Mouse (Mus musculus) testis, postnatal 14 days (tissue): ENCODE data around the gene Olfr689.
"Not testable (repeated sequence)": the region's sequence is repeated elsewhere in the genome, so short reads cannot be mapped to it uniquely, and the experiment has no call there.

Experiments used
- DNase-seq: peaks from one replicate; pipeline ENCODE4 v3.0.0; 2021; ENCODE audit warnings: low spot score

Gene Olfr689

GRCm38 (mm10) chr7:105310865-105311264 is at the start of gene Olfr689:
Gene Olfr689, plus strand, starts transcription at chr7:105311165.
- no peak for DNase-seq

GRCm38 (mm10) chr7:105272426-105272825 is 38.5 kb upstream of the Olfr689 start:
- DNase-seq: no peak

GRCm38 (mm10) chr7:105287795-105288194 is 23.2 kb upstream of the Olfr689 start, which contains the start of gene Olfr688:
Gene Olfr688, plus strand, starts transcription at chr7:105288095.
- DNase-seq: no peak

GRCm38 (mm10) chr7:105290051-105290450 is 20.9 kb upstream of the Olfr689 start:
- no peak for DNase-seq

GRCm38 (mm10) chr7:105325302-105325701 is 14.3 kb downstream of the Olfr689 start:
- no peak for DNase-seq

- no peak for DNase-seq
These were observed 23.0 kb downstream of the Olfr689 start, which contains the start of gene Olfr690 for GRCm38 (mm10) chr7:105334004-105334403. Gene Olfr690, minus strand, starts transcription at chr7:105334104.

GRCm38 (mm10) chr7:105342170-105342569 is 31.2 kb downstream of the Olfr689 start, which contains the start of gene Olfr691:
Gene Olfr691, minus strand, starts transcription at chr7:105342270.
- no peak for DNase-seq

- no peak for DNase-seq
These were observed 31.8 kb downstream of the Olfr689 start for GRCm38 (mm10) chr7:105342752-105343151.

GRCm38 (mm10) chr7:105356064-105356463 is 45.1 kb downstream of the Olfr689 start:
- not testable (repeated sequence) for DNase-seq

GRCm38 (mm10) chr7:105356487-105356886 is 45.5 kb downstream of the Olfr689 start:
- not testable (repeated sequence) for DNase-seq

- no peak for DNase-seq
These were observed 50.7 kb downstream of the Olfr689 start for GRCm38 (mm10) chr7:105361713-105362112.

GRCm38 (mm10) chr7:105367268-105367667 is 56.3 kb downstream of the Olfr689 start:
- no peak for DNase-seq

GRCm38 (mm10) chr7:105367930-105368329 is 57.0 kb downstream of the Olfr689 start, which contains the start of gene Olfr692:
Gene Olfr692, plus strand, starts transcription at chr7:105368230.
- no peak for DNase-seq

- DNase-seq: no peak
These were observed 57.6 kb downstream of the Olfr689 start for GRCm38 (mm10) chr7:105368521-105368920.
